Mouse (Mus musculus) left cerebral cortex, postnatal 14 days (tissue): Measurements from ENCODE around the gene Lgi4. TPM values are rescaled to one million over a fixed set of nuclear protein-coding genes. Genes with fewer than 3 reads are reported as not detected.

Experiments used
- DNase-seq, 2 experiments: peaks; one replicate each; pipeline ENCODE4 v3.0.0; 2021 to 2022; ENCODE audit warnings: low spot score in 2 of 2, mixed read lengths in 1 of 2
- intact Hi-C: fragments of 180-260 bp; cut with DNase I; formaldehyde crosslinking; loops from one replicate; pipeline ENCODE4 v1.15.1; 2025
- total RNA-seq, 2 experiments: library from RNA; stranded (reverse); gene quantifications; 2 replicates each; pipeline ENCODE4 v1.2.3; 2021

The Lgi4 gene
- total RNA-seq, 2 experiments from 2014 or later, result 16.2 to 17.5 TPM

DNA sequence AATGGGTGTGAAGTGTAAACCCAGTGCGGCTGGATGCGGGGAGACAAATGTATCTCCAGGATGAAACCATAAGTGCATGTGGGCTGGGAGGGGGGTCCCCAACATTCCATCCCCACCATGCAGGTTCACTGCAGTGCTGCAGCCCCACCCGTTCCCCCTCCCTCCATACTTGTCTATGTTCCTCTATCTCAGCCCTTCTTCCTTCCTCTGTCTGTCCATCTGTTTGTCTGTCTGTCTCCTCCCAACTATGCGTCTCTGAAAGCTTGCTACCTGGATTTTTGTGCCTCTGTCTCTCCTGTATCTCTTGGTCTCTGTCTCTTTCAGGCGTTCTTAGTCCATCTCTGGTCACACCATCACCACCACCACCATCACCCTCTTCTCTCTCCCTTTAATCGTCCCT, 8.7 kb upstream of the Lgi4 start:
- intact Hi-C loops, result no loop called here

DNA sequence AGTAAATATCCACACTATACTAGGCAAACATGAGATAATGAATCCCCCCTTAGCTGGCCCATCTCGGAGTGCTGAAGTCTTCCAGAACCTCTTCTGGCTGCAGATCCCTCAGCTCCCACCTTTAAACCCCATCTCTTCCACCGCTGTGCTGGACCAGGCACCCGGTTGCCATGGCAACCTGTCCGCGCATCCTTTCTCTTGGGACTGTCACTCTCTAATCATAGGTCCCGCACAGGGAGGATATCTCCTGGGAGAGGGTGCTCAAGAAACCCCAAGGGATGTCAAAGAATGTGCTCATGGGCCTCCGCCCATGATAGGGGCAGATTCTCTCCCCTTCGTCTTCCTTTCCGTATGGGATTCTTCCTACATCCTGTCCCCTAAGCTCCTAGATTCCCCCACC, 8.2 kb upstream of the Lgi4 start:
- intact Hi-C loops, result no loop called here
- DNase-seq, result peak; percentile 63 to 67

More for the DNA sequence above, 8.7 kb upstream of the Lgi4 start:
- DNase-seq, result peak in 1 of 2 experiments; percentile 26

DNA sequence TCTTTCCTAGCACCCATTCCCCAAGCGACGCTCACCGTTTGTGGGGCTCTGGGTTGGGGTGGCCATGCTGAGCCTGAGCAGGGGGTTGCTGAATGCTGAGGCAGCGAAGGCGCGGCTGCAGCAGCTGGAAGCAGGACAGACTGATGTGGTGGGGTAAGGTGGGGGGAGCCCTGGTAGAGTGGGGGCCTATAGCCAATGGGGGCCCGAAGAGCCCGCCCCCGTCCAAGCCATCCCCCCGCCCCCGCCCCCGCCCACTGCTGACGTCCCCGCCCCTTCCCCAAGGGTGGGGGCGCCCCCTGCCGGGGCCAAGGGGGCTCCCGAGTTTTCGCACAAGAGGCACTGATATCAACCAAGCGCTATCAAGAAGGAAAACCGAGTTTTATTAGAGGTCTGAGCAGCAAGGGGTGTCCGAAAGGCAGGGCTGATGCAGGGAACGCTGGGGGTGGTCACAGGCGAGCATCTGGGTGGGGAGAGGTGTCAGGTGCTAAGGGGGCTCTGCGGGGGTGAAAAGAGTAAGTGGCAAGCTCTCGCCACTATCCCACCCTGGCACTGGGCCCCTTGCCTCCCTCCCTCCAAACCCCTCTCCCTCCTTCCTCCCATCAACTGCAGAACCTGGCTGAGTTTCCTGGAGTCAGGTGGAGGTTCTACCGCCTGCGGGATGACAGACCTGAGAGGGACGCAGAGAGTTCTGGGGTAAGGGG, 7.7 kb upstream of the Lgi4 start, which contains the start of gene Fxyd7:
Gene Fxyd7, minus strand, starts transcription at position 147 of the 701 bp plus-strand sequence.
- peak in 1 of 2 experiments; percentile 30 for DNase-seq
- intact Hi-C loops, result no loop called here

DNA sequence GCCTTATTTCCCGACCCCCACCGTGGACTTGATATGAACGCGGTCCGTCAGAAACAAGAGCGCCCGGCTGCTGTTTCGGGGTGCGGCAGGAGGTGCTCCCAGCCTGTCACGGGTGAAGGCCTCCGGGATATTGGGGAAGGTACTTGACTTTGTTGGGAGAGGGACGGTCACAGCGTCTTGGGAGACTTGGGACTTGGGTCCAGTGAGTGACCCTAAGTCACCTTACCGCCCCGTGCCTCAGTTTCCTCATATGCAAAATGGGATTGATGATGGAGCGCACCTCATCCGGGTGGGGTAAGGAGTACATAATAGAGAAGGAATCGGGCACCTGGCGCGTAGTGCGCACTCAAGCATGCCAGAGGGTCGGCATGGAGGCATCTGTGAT, 6.9 kb upstream of the Lgi4 start:
- intact Hi-C loops, result no loop called here
- no peak for DNase-seq

DNA sequence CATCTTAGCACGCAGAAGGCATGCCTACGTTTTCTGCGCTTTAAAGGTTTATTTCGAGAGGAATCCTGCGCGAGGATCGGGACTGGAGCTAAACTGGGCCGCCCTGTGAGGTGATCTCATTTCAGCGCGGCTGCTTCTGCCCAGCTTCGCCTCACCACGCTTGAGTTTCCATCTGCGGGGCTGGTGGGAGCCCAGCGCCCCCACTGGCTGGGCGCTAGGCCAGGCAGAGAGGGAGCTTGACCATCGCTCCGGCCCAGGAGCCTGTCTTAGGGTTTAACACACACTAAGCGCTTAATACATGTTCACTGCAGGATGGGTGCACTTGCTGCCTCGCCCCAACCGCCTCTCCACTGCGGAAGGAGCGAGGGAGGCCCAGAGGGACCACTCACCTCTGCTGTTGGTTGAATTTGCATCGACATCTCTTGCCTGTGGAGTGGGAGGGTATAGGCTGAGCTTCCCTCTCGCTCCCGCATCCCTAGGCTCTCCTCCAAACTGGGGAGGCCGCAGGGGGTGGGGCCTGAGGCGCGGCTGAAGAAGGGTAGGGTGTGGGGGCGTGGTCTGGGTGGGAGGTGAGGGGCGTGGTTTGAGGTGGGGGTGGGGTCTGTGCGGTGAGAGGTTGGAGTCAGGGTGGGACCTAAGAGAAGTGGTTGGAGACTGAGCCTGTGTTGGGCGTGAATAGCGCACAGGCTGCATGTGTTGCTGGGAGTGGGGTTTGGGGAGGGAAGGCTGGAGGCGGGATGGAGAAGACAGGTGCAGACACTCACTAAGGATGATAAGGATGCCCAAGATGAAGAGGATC, 6.3 kb upstream of the Lgi4 start:
- intact Hi-C loops, result no loop called here
- peak; percentile 76 to 87 for DNase-seq

DNA sequence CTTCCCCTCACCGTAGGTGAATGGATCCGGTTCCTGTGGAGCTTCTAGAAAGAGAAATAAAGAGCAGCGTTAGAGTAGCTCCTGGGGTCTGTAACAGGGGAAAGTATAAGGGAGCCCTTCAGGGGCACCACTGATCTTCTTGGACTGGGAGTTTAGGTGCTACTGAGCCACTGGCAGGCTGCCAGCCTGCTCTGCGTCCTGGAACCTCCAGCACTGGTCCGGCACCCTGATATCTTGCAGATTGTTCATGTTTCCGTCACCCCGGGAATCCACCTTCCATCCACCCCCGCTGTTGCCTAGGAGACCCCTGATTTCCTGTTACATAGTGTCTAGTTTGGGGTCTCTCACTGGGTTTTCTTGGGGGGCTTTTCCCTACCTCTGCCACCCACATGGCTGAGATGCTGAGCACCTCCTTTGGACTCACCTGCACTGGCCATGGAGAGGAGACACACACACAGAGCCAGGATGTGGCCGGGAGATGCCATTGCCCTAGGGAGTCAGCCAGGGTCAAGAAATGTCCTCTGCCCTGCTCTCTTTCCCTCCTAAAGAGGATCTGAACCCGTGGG, 5.2 kb upstream of the Lgi4 start:
- no peak for DNase-seq
- intact Hi-C loops, result no loop called here

DNA sequence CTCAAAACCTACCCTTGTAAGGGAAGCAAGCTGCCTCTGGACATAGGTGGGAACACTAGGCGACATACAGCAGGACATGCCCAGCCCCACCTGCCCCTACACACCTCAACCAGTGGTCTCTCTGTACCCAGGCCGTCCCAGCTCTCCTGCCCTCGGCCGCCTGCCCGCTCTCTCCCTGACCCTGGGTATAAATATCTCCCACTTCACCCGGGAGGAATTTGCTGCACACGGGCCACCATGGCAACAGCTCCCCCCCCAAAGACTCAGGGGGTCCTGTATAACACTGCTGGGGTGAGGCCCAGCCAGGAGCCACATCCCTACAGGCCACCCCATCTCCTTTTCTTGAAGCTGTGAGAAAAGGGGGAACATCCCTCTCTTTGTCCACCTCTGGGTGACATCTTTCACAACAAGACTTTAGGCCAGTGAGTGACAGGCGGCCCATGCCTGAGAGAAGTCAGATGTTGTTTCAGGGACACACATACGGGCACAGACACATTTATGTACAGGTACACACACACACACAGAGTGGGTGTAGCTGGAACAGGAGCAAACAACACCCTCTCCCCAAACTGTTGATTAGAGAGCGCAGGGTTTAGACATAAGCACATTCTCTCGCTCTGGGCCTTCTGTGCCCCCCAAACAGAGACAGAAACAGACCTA, 4.4 kb upstream of the Lgi4 start:
- intact Hi-C loops, result no loop called here
- DNase-seq, result no peak

DNA sequence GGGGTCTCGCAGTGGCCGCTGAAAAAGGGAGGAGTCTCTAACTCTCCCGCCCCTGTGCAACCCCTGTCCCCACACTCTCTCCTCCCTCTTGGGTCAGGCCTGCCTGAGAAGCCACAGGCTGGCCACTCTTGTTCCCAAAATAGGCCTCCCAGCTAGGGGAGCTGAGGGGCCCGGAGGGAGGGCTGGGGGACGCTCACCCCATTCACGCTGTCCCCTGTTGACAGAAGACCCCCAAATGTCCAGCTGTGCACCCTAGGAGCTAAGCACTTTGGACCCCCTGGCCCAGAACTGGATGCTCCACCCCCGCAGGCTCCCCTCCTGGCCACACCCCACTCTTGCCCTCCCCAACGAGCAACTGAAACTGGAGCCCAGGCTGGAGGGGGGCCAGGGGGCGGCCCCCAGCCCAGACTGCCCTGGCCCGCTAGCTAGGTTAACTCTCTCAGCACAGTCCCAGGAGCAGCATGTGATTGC, 3.8 kb upstream of the Lgi4 start:
- intact Hi-C loops, result no loop called here

DNA sequence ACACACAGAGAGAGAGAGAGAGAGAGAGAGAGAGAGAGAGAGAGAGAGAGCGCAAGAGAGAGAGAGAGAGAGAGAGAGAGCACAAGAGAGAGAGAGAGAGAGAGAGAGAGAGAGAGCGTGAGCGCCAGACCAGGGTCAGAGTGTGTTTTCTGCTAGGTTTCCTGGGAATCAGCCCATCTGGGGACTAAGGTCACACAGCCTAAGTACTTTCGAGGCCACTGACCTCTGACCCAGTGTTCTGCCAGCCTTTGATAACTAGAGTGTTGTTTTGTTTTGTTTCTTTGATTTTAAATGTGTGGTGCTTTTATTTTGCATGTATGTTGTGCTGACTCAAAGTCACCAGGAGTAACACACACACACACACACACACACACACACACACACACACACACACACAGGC, 3.3 kb upstream of the Lgi4 start:
- DNase-seq, result no peak
- intact Hi-C loops, result no loop called here

More for the DNA sequence above, 3.8 kb upstream of the Lgi4 start:
- DNase-seq, result peak; percentile 40 to 49

DNA sequence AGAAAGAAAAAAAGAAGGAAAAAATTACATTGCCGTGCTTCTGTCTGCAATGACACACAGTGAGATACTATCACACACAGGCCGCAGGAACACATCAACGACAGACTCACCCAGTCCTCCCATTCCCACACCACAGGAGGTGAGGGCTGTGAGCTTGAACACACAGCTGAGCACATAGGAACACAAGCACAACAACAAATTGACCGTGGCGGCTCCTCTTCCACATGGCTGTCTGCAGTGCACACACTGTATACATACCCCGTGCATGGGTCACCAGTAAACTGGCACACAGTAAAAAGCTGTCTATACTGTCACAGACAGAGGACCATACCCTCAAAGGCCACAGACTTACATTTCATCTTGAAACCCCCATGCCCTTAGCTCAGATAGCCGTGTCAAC, 2.7 kb upstream of the Lgi4 start:
- no peak for DNase-seq
- intact Hi-C loops, result no loop called here

DNA sequence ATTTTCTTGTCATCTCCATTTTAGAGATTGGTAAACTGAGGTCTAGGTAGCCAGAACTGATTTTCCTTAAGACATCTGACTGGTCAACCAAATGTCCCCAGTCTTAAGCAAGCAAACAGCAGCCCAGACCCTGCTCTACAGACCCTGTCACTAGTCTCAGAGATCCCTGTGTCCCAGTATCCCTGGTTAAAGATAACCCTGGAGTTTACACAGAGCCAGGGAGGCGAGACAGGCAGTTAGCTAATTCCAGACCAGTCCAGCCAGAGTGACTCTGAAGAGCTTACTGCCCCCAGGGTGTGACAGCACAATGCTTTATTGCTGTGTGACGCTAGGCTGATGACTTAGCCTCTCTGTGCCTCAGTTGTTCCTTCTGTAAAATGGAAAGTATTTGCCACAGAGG, 2.1 kb upstream of the Lgi4 start, which contains the start of gene Fxyd1:
Gene Fxyd1, minus strand, starts transcription at position 129 of the 400 bp plus-strand sequence.
- intact Hi-C loops, result no loop called here

DNA sequence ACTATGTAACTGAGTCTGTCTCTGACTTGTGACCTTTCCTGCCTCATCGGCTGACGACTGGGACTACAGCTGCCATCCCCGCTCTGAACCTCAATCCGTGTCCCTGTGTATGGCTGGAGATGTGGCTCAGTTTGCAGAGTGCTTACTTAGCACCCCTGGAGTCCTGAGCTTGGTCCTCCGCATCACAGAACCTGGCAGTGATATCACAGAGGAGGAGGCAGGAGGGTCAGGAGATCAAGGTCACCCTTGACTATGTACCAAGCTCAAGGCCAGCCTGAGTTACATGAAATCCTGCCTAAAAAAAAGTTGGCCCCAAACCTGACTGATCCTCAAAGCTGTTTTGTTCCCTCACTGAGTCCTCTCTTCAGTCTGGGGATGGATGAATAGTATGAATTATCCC, 1.4 kb upstream of the Lgi4 start:
- intact Hi-C loops, result loop anchor here (2.0 kb wide), 1 partner anchor 39 kb away; no protein-coding TSS in a partner anchor
- no peak for DNase-seq

More for the DNA sequence above, 2.1 kb upstream of the Lgi4 start, which contains the start of gene Fxyd1:
- DNase-seq, result no peak

DNA sequence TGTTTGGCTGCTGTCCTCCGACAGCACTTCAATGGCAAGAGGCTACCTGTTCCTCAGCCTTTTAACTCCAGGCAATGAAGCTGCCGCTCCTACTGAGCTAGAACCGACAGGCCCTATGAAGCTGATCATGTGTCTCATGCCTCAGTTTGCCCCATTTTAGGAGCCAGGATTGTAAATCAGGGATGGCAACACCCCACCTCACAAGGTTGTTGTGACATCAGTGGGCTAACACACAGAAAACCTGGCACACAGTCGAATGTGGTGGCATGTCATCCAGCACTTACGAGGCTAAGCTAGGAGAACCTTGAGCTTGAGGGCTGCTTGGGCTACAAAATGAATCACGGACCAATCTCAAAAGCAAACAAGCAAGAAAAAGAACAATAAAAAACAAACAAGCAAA, 931 bp upstream of the Lgi4 start:
- intact Hi-C loops, result loop anchor here (2.0 kb wide), 1 partner anchor 39 kb away; no protein-coding TSS in a partner anchor
- no peak for DNase-seq

DNA sequence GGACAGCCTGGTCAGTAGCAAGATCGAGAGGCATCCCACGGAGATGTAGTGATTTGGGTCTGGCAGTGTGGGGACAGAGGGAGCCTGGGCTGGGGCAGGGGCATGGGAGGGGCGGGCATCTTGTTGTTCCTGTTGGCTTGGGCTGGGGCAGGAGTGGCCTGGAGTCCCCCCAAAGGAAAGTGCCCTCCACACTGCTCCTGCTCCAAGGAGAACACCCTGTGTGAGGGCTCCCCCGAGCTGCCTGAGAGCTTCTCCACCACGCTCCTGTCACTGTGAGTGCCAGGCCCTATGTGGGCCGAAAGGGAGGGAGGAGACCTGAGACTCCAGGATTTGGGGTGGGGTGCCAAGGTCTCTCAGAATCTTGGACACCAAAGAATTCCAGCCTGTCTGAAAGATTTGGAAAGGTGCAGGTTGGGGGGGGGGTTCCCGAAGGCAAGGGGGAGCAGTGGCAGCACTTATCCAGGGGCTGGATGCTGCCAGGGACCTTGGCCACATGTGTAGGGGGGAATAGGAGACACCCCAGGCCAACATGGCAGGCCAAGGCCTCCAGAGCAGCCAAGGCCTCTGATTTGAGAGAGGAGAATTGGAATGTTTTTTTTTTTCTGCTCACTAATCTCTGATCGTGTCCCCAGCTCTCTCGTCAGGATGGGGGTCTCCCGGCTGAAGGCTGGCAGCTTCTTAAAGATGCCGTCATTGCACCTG, 928 bp downstream of the Lgi4 start:
- intact Hi-C loops, result loop anchor here (2.0 kb wide), 1 partner anchor 37 kb away; no protein-coding TSS in a partner anchor
- DNase-seq, result no peak

DNA sequence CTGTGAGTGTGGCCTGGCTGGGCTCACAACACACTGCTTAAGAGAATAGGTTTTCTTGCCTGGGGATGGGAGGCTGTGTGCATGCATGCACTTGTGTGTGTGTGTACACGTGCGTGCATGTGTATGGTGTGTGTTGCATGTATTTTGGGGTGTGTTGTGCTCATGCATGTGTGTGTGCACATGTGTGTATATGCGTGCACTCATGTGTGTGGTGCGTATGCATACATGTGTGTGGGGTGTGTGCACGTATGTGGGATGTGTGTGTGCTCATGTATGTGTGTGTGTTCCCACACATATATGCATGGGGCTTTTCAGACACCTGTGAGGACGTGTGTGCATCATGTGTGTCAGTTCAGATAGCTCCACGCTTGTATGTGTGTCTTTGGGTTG, 1.5 kb downstream of the Lgi4 start:
- DNase-seq, result no peak
- intact Hi-C loops, result no loop called here

DNA sequence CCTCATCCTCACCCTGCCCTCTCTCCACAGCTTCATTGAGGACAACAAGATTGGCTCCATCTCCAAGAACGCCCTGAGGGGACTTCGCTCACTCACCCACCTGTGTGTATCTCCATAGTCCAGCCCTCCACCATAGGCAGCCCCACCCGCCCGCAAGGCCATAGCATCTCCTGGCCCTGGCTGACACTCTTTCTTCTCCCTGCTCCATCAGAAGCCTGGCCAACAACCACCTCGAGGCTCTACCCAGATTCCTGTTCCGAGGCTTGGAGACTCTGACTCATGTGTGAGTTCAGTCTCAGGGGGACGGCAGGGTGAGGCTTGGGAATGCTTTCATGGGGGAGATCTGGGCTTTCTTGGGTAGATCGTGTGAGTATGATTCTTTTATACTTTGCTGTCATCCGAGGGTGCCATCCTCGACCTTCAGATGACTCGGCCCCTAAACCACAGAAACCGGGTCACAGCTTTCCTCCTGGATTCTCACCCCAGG, 4.0 kb downstream of the Lgi4 start:
- DNase-seq, result no peak
- intact Hi-C loops, result no loop called here

DNA sequence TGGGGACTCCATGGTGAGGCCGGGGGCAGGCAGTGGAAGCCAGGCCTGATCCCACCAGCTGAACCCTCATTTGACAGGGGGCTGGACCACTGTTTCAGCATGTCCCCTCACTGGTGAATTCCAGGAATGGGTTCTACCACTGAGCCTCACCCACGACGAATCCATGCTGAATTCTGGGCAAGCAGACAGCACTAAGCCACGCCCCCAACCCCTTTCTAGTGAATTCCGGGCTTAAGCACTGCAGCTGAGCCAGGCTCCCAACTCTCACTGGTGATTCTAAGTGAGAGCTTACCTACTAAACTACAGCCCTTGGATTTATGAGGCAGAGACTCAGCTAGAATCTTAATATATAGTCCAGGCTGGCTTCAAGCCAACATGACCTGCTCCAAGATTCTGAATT, 8.7 kb downstream of the Lgi4 start:
- intact Hi-C loops, result no loop called here
- DNase-seq, result peak; percentile 48 to 59

DNA sequence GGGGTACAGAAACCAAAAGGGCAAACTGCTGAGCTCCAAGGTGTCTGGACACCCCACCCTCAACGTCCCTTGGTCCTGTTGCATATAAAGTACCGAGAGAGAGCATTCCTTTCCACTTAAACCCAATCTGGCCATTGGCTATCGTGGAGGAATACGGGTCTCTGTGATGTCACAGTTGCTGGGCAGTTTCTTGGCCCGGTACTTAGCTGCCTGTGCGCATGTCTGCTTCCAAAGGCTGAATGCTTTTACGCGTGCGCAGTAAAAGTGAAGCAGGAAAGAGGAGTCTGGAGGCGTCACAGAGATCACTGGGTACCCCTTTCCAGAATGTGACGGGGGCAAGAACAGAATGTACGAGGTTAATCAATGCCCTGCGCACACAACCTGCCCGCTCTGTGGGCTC, 10.3 kb downstream of the Lgi4 start:
- DNase-seq, result no peak
- intact Hi-C loops, result no loop called here

DNA sequence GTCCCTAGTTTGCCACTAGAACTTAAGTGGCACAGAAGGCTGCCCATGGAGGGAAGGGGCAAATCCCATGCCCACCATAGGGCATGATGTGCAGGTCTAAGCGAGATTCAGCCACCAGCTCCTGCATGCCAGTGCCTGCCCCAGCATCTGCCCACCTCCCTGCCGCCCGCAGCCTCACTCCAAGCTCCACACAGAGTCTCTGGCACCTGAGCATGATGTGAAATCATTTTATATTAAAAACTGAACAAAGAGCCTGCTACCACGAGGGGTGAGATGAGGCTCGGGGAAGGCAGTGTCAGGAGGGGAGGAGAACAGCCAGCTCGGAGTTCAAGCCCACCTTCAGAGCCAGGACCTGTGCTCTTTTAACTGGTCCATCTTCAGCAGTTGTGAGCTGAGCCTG, 11.2 kb downstream of the Lgi4 start:
- intact Hi-C loops, result loop anchor here (5.0 kb wide), 1 partner anchor 113 kb away; the partner anchor contains the start of gene Usf2
- DNase-seq, result no peak
